Mouse (Mus musculus): ENCODE results near the gene Rbm47.

Rbm47 gene

GRCm38 (mm10) chr5:66068068-66068920 lies 104.6 kb downstream of the Rbm47 start:
- in situ Hi-C loops (cut with MboI, MseI) = no loop called here

- in situ Hi-C loops (cut with MboI, MseI) = no loop called here
Observed at GRCm38 (mm10) chr5:66067219-66067618, 105.7 kb downstream of the Rbm47 start.

GRCm38 (mm10) chr5:66062930-66063220 lies 110.0 kb downstream of the Rbm47 start:
- in situ Hi-C loops (cut with MboI, MseI) = loop anchor here (5.0 kb wide), 2 partner anchors 69 to 101 kb away; no protein-coding TSS in a partner anchor

GRCm38 (mm10) chr5:66062046-66062929 lies 110.6 kb downstream of the Rbm47 start:
- in situ Hi-C loops (cut with MboI, MseI) = loop anchor here (5.0 kb wide), 2 partner anchors 70 to 100 kb away; no protein-coding TSS in a partner anchor

GRCm38 (mm10) chr5:66061667-66062045 lies 111.3 kb downstream of the Rbm47 start:
- in situ Hi-C loops (cut with MboI, MseI) = loop anchor here (5.0 kb wide), 2 partner anchors 71 to 99 kb away; no protein-coding TSS in a partner anchor

- in situ Hi-C loops (cut with MboI, MseI) = no loop called here
Observed at GRCm38 (mm10) chr5:66058844-66059243, 114.1 kb downstream of the Rbm47 start.

- in situ Hi-C loops (cut with MboI, MseI) = no loop called here
Observed at GRCm38 (mm10) chr5:66056680-66057079, 116.2 kb downstream of the Rbm47 start.

- in situ Hi-C loops (cut with MboI, MseI) = no loop called here
Observed at GRCm38 (mm10) chr5:66054394-66054793, 118.5 kb downstream of the Rbm47 start.

GRCm38 (mm10) chr5:66052777-66053548 lies 120.0 kb downstream of the Rbm47 start:
- in situ Hi-C loops (cut with MboI, MseI) = no loop called here

- in situ Hi-C loops (cut with MboI, MseI) = no loop called here
Observed at GRCm38 (mm10) chr5:66050841-66051240, 122.1 kb downstream of the Rbm47 start.

GRCm38 (mm10) chr5:66046356-66046755 lies 126.6 kb downstream of the Rbm47 start:
- in situ Hi-C loops (cut with MboI, MseI) = no loop called here

GRCm38 (mm10) chr5:66043897-66044296 lies 129.0 kb downstream of the Rbm47 start:
- in situ Hi-C loops (cut with MboI, MseI) = no loop called here

GRCm38 (mm10) chr5:66042651-66043340 lies 130.1 kb downstream of the Rbm47 start:
- in situ Hi-C loops (cut with MboI, MseI) = no loop called here

- in situ Hi-C loops (cut with MboI, MseI) = no loop called here
Observed at GRCm38 (mm10) chr5:66040744-66041279, 132.1 kb downstream of the Rbm47 start.

GRCm38 (mm10) chr5:66039813-66040212 lies 133.1 kb downstream of the Rbm47 start:
- in situ Hi-C loops (cut with MboI, MseI) = no loop called here

- in situ Hi-C loops (cut with MboI, MseI) = no loop called here
Observed at GRCm38 (mm10) chr5:66037066-66037465, 135.9 kb downstream of the Rbm47 start.

GRCm38 (mm10) chr5:66036440-66037054 lies 136.4 kb downstream of the Rbm47 start:
- in situ Hi-C loops (cut with MboI, MseI) = no loop called here

- in situ Hi-C loops (cut with MboI, MseI) = no loop called here
Observed at GRCm38 (mm10) chr5:66034375-66035195, 138.3 kb downstream of the Rbm47 start.

GRCm38 (mm10) chr5:66032826-66033225 lies 140.1 kb downstream of the Rbm47 start:
- in situ Hi-C loops (cut with MboI, MseI) = no loop called here
